Mouse (Mus musculus) MEL (cell line): Measurements from ENCODE around the gene 4930438A08Rik. TPM values are rescaled to one million over a fixed set of nuclear protein-coding genes. Genes with fewer than 3 reads are reported as not detected.

Experiments used
- DNase-seq: peaks from one replicate; pipeline ENCODE4 v3.0.0; 2011; ENCODE audit warnings: low read depth, low spot score
- H3K27ac ChIP-seq: 2 replicates; pipeline ENCODE4 v1.5.1; 2012; ENCODE audit warnings: low read depth, mild to moderate bottlenecking, control low read depth, low read length, moderate library complexity; ENCODE audit not compliant: control insufficient read depth
- H3K27me3 ChIP-seq, 2 experiments: fragments of 150-350 bp in 1 of 2; sonication (generic) in 1 of 2; 2 replicates each; pipeline ENCODE4 v1.6.1; 2012; ENCODE audit warnings: low read length in 2 of 2, mild to moderate bottlenecking in 2 of 2, improper control_type of control experiment in 1 of 2, moderate library complexity in 1 of 2; ENCODE audit not compliant: insufficient read depth in 2 of 2, control insufficient read depth in 1 of 2
- H3K36me3 ChIP-seq, 2 experiments: 2 replicates each; pipeline ENCODE4 v1.6.1; 2012 to 2014; ENCODE audit warnings: low read length in 2 of 2, improper control_type of control experiment in 1 of 2, inconsistent platforms in 1 of 2, mild to moderate bottlenecking in 1 of 2; ENCODE audit not compliant: insufficient read depth in 2 of 2, control insufficient read depth in 1 of 2
- H3K4me1 ChIP-seq, 2 experiments: fragments of 150-350 bp in 1 of 2; sonication (generic) in 1 of 2; 2 replicates each; pipeline ENCODE4 v1.6.1; 2012; ENCODE audit warnings: low read length in 2 of 2, improper control_type of control experiment in 1 of 2, mild to moderate bottlenecking in 1 of 2; ENCODE audit not compliant: insufficient read depth in 2 of 2, control insufficient read depth in 1 of 2
- H3K4me3 ChIP-seq, 2 experiments: fragments of 150-350 bp in 1 of 2; sonication (generic) in 1 of 2; 2 replicates each; pipeline ENCODE4 v1.5.1; 2012; ENCODE audit warnings: low read depth in 2 of 2, low read length in 2 of 2, mild to moderate bottlenecking in 2 of 2, moderate library complexity in 2 of 2, control low read depth in 1 of 2, improper control_type of control experiment in 1 of 2; ENCODE audit not compliant: control insufficient read depth in 1 of 2, insufficient read depth in 1 of 2
- H3K79me2 ChIP-seq: 2 replicates; pipeline ENCODE4 v1.6.1; 2012; ENCODE audit warnings: mild to moderate bottlenecking, low read length, moderate library complexity; ENCODE audit not compliant: control insufficient read depth, poor library complexity, insufficient read depth
- H3K9ac ChIP-seq: 2 replicates; pipeline ENCODE4 v1.6.1; 2012; ENCODE audit warnings: low read depth, mild to moderate bottlenecking, control low read depth, low read length, moderate library complexity; ENCODE audit not compliant: control insufficient read depth, poor library complexity, severe bottlenecking
- H3K9me3 ChIP-seq: fragments of 150-350 bp; sonication (generic); replicated peaks from 2 replicates; pipeline ENCODE4 v1.6.1; 2012; ENCODE audit warnings: mild to moderate bottlenecking, low read length, improper control_type of control experiment, moderate library complexity; ENCODE audit not compliant: insufficient read depth
- BHLHE40 ChIP-seq: IDR thresholded peaks from 2 replicates; pipeline ENCODE4 v1.6.1; 2012; ENCODE audit warnings: low read depth, mild to moderate bottlenecking, inconsistent platforms, low read length, improper control_type of control experiment, borderline replicate concordance
- CHD2 ChIP-seq: IDR thresholded peaks from 2 replicates; pipeline ENCODE4 v1.6.1; 2011; ENCODE audit warnings: low read length, improper control_type of control experiment
- CTCF ChIP-seq, 3 experiments: IDR thresholded peaks in 2 of 3; conservative IDR thresholded peaks in 1 of 3; 2 replicates each; pipeline ENCODE4 v1.5.1; 2011 to 2012; ENCODE audit warnings: low read length in 3 of 3, low read depth in 2 of 3, mild to moderate bottlenecking in 2 of 3, improper control_type of control experiment in 1 of 3, inconsistent platforms in 1 of 3, mixed read lengths in 1 of 3, moderate library complexity in 1 of 3; ENCODE audit not compliant: control insufficient read depth in 1 of 3, insufficient read depth in 1 of 3, poor library complexity in 1 of 3, severe bottlenecking in 1 of 3
- E2F4 ChIP-seq: IDR thresholded peaks from 2 replicates; pipeline ENCODE4 v1.6.1; 2011; ENCODE audit warnings: low read depth, low read length, improper control_type of control experiment, borderline replicate concordance
- EP300 ChIP-seq, 2 experiments: IDR thresholded peaks; 2 replicates each; pipeline ENCODE4 v1.6.1; 2011; ENCODE audit warnings: improper control_type of control experiment in 2 of 2, low read length in 2 of 2, low read depth in 1 of 2, mild to moderate bottlenecking in 1 of 2
- ETS1 ChIP-seq: IDR thresholded peaks from 2 replicates; pipeline ENCODE4 v1.6.1; 2012; ENCODE audit warnings: low read depth, mild to moderate bottlenecking, inconsistent platforms, low read length, improper control_type of control experiment, moderate library complexity
- GABPA ChIP-seq: IDR thresholded peaks from 2 replicates; pipeline ENCODE4 v1.6.1; 2012; ENCODE audit warnings: low read depth, mild to moderate bottlenecking, inconsistent platforms, low read length, improper control_type of control experiment, moderate library complexity
- HCFC1 ChIP-seq: IDR thresholded peaks from 2 replicates; pipeline ENCODE4 v1.6.1; 2012; ENCODE audit warnings: low read depth, mild to moderate bottlenecking, inconsistent platforms, low read length, improper control_type of control experiment, moderate library complexity
- JUND ChIP-seq: IDR thresholded peaks from 2 replicates; pipeline ENCODE4 v1.6.1; 2011; ENCODE audit warnings: low read depth, mild to moderate bottlenecking, improper control_type of control experiment, low read length
- KAT2A ChIP-seq: conservative IDR thresholded peaks from 2 replicates; pipeline ENCODE4 v1.6.1; 2012; ENCODE audit warnings: low read depth, low read length, improper control_type of control experiment, inconsistent platforms
- MAX ChIP-seq: IDR thresholded peaks from 2 replicates; pipeline ENCODE4 v1.6.1; 2011; ENCODE audit warnings: low read length, improper control_type of control experiment
- MEF2A ChIP-seq: IDR thresholded peaks from 2 replicates; pipeline ENCODE4 v1.6.1; 2014; ENCODE audit warnings: low read depth, mild to moderate bottlenecking, inconsistent platforms, low read length, improper control_type of control experiment; ENCODE audit not compliant: poor library complexity, insufficient replicate concordance, severe bottlenecking; ENCODE audit errors: extremely low read depth
- MXI1 ChIP-seq: IDR thresholded peaks from 2 replicates; pipeline ENCODE4 v1.6.1; 2011; ENCODE audit warnings: mild to moderate bottlenecking, low read depth, low read length, improper control_type of control experiment
- MYB ChIP-seq: IDR thresholded peaks from 2 replicates; pipeline ENCODE4 v1.6.1; 2011; ENCODE audit warnings: mild to moderate bottlenecking, low read depth, low read length, improper control_type of control experiment
- MYC ChIP-seq: IDR thresholded peaks from 2 replicates; pipeline ENCODE4 v1.6.1; 2011; ENCODE audit warnings: low read depth, mild to moderate bottlenecking, low read length, improper control_type of control experiment, moderate library complexity
- NELFE ChIP-seq: IDR thresholded peaks from 2 replicates; pipeline ENCODE4 v1.6.1; 2011; ENCODE audit warnings: low read depth, low read length, improper control_type of control experiment
- NRF1 ChIP-seq: IDR thresholded peaks from 2 replicates; pipeline ENCODE4 v1.6.1; 2014; ENCODE audit warnings: low read depth, mild to moderate bottlenecking, inconsistent platforms, low read length, improper control_type of control experiment, moderate library complexity; ENCODE audit not compliant: poor library complexity, insufficient read depth, severe bottlenecking
- POLR2AphosphoS2 ChIP-seq: IDR thresholded peaks from 2 replicates; pipeline ENCODE4 v1.6.1; 2011; ENCODE audit warnings: low read length, improper control_type of control experiment
- RAD21 ChIP-seq: IDR thresholded peaks from 2 replicates; pipeline ENCODE4 v1.6.1; 2011; ENCODE audit warnings: mild to moderate bottlenecking, low read depth, low read length, improper control_type of control experiment
- RCOR1 ChIP-seq: IDR thresholded peaks from 2 replicates; pipeline ENCODE4 v1.6.1; 2012; ENCODE audit warnings: low read depth, mild to moderate bottlenecking, inconsistent platforms, low read length, improper control_type of control experiment
- SIN3A ChIP-seq: IDR thresholded peaks from 2 replicates; pipeline ENCODE4 v1.6.1; 2012; ENCODE audit warnings: low read length, improper control_type of control experiment, inconsistent platforms
- SMC3 ChIP-seq: IDR thresholded peaks from 2 replicates; pipeline ENCODE4 v1.6.1; 2011; ENCODE audit warnings: low read depth, low read length, improper control_type of control experiment
- TAL1 ChIP-seq: IDR thresholded peaks from 2 replicates; pipeline ENCODE4 v1.6.1; 2012; ENCODE audit warnings: mild to moderate bottlenecking, inconsistent platforms, low read length, moderate library complexity, mixed read lengths
- TCF12 ChIP-seq: IDR thresholded peaks from 2 replicates; pipeline ENCODE4 v1.6.1; 2014; ENCODE audit warnings: low read depth, mild to moderate bottlenecking, inconsistent platforms, low read length, improper control_type of control experiment, moderate library complexity
- UBTF ChIP-seq: IDR thresholded peaks from 2 replicates; pipeline ENCODE4 v1.6.1; 2012; ENCODE audit warnings: low read depth, mild to moderate bottlenecking, inconsistent platforms, low read length, improper control_type of control experiment, moderate library complexity, borderline replicate concordance; ENCODE audit not compliant: insufficient read depth
- USF2 ChIP-seq, 2 experiments: IDR thresholded peaks; 2 replicates each; pipeline ENCODE4 v1.6.1; 2011 to 2012; ENCODE audit warnings: improper control_type of control experiment in 2 of 2, low read length in 2 of 2, borderline replicate concordance in 1 of 2, inconsistent platforms in 1 of 2, low read depth in 1 of 2, mild to moderate bottlenecking in 1 of 2; ENCODE audit not compliant: insufficient read depth in 1 of 2
- ZC3H11A ChIP-seq: IDR thresholded peaks from 2 replicates; pipeline ENCODE4 v1.6.1; 2012; ENCODE audit warnings: low read depth, mild to moderate bottlenecking, inconsistent platforms, low read length, improper control_type of control experiment
- ZKSCAN1 ChIP-seq: IDR thresholded peaks from 2 replicates; pipeline ENCODE4 v1.6.1; 2012; ENCODE audit warnings: low read depth, mild to moderate bottlenecking, inconsistent platforms, low read length, improper control_type of control experiment, moderate library complexity
- ZMIZ1 ChIP-seq: IDR thresholded peaks from 2 replicates; pipeline ENCODE4 v1.6.1; 2012; ENCODE audit warnings: low read depth, mild to moderate bottlenecking, inconsistent platforms, low read length, improper control_type of control experiment, moderate library complexity
- ZNF384 ChIP-seq: IDR thresholded peaks from 2 replicates; pipeline ENCODE4 v1.6.1; 2012; ENCODE audit warnings: low read depth, mild to moderate bottlenecking, inconsistent platforms, low read length, improper control_type of control experiment
- polyA plus RNA-seq, 2 experiments: library from polyadenylated mRNA; stranded (reverse) in 1 of 2; unstranded in 1 of 2; fragments of >175 nt in 1 of 2; fragments of >200 nt in 1 of 2; gene quantifications; 2 replicates each; pipeline versions ENCODE4 v1.2.1 to v1.2.4; 2012; ENCODE audit warnings: low replicate concordance in 2 of 2, low read depth in 1 of 2; ENCODE audit not compliant: insufficient read length in 2 of 2, insufficient read depth in 1 of 2, missing spikeins in 1 of 2
- total RNA-seq: library from RNA; depleted of rRNA; stranded (reverse); fragments of 300-350 nt; gene quantifications from 2 replicates; pipeline ENCODE4 v1.2.3, GENCODE M21; 2012

Gene 4930438A08Rik
- total and polyA plus RNA-seq, 3 experiments: not detected

- H3K36me3 ChIP-seq: peaks cover 0 to 5% of the 10 kb centered on the region in 2 experiments; a peak in 1 of 4 replicates
- H3K79me2 ChIP-seq: no peaks in the 10 kb centered on the region; the same call in 1 of the 2 replicates
- no peaks in the 10 kb centered on the region for H3K4me1 ChIP-seq
- no peak overlapping the region for H3K27ac ChIP-seq
- TF ChIP-seq BHLHE40 (no peak), POLR2AphosphoS2 (no peak), EP300 (IDR thresholded peaks at IDR 0.05; ENCODE audit: low read depth in 1 of 2, low read length in 2 of 2) (no peak), SMC3 (no peak), CTCF (IDR thresholded peaks at IDR 0.05 in 2 of 3, conservative IDR thresholded peaks at IDR 0.05 in 1 of 3; ENCODE audit: control insufficient read depth in 1 of 3, insufficient read depth in 1 of 3, low read depth in 2 of 3, low read length in 3 of 3, poor library complexity in 1 of 3, severe bottlenecking in 1 of 3) (no peak), MYC (no peak), E2F4 (no peak), ZKSCAN1 (no peak), TCF12 (no peak), ZMIZ1 (no peak), NELFE (no peak), ETS1 (no peak), MAX (no peak), RAD21 (no peak), RCOR1 (no peak), USF2 (IDR thresholded peaks at IDR 0.05; ENCODE audit: borderline replicate concordance in 1 of 2, insufficient read depth in 1 of 2, low read depth in 1 of 2, low read length in 2 of 2) (no peak), GABPA (no peak), KAT2A (no peak), MYB (no peak), TAL1 (no peak)
- no peaks in the 10 kb centered on the region for H3K9me3 ChIP-seq
- no peak overlapping the region for H3K9ac ChIP-seq
- DNase-seq: no peak
- H3K4me3 ChIP-seq: no peak overlapping the region
- peaks cover 2 to 5% of the 10 kb centered on the region in 2 experiments for H3K27me3 ChIP-seq
Observed at GRCm38 (mm10) chr11:58297396-58297795, 22.8 kb downstream of the 4930438A08Rik start.

DNA sequence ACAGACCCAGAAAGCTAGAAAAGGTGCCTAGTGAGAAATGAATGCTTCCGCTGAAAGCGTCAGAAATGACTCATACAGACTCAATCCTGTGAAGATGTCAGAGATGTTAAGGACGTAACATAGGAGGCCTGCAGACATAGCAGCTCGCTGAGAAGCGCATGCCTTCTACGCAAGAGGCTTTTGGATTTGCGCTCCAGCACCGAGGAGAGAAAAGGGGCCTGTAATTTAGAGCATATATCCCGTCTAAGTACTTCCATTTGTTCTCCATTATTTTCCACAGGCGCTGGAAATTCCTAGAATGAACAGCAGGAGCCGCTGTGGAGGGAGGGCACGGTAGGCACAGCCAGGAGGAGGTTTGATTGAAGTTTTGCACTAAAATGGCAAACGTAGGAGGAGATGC, 26.5 kb downstream of the 4930438A08Rik start:
- H3K9me3 ChIP-seq: no peaks in the 10 kb centered on the region
- H3K27ac ChIP-seq: peak overlapping the region; percentile 26
- peak overlapping the region; percentile 50 to 62 for H3K4me3 ChIP-seq
- H3K4me1 ChIP-seq: peaks cover 0 to 3% of the 10 kb centered on the region in 2 experiments; a peak in 2 of 4 replicates
- peak overlapping the region; percentile 53 for H3K9ac ChIP-seq
- H3K79me2 ChIP-seq: no peaks in the 10 kb centered on the region; the same call in 1 of the 2 replicates
- H3K36me3 ChIP-seq: peaks cover 0 to 9% of the 10 kb centered on the region in 2 experiments; a peak in 2 of 4 replicates
- peaks cover 0 to 2% of the 10 kb centered on the region in 2 experiments; a peak in 2 of 4 replicates for H3K27me3 ChIP-seq
- peak; percentile 91 for DNase-seq
- TF ChIP-seq ZC3H11A: 0 out of 2 replicates have a peak, but pooled peaks have one; percentile 21
- TF ChIP-seq JUND: peak; percentile 37; the same call in 1 of the 2 replicates
- no peak for TF ChIP-seq MEF2A
- TF ChIP-seq CHD2: no peak
- peak; percentile 22 for TF ChIP-seq RAD21
- no peak for TF ChIP-seq MYC
- peak; percentile 73 for TF ChIP-seq SIN3A
- TF ChIP-seq NRF1: 0 out of 2 replicates have a peak, but pooled peaks have one; percentile 10
- TF ChIP-seq NELFE: 0 out of 2 replicates have a peak, but pooled peaks have one; percentile 7
- TF ChIP-seq UBTF: no peak
- peak; percentile 76 for TF ChIP-seq ETS1
- TF ChIP-seq MXI1: 0 out of 2 replicates have a peak, but pooled peaks have one; percentile 8
- TF ChIP-seq HCFC1: peak; percentile 37; the same call in 1 of the 2 replicates
- TF ChIP-seq SMC3: peak; percentile 64
- no peak for TF ChIP-seq POLR2AphosphoS2
- TF ChIP-seq ZNF384: no peak
- no peak for TF ChIP-seq ZMIZ1
- TF ChIP-seq MYB: no peak
